Mouse (Mus musculus): Measurements from ENCODE around the gene Gm2244. TPM values are rescaled to one million over a fixed set of nuclear protein-coding genes. Genes with fewer than 3 reads are reported as not detected.
"Not testable (repeated sequence)": the region's sequence is repeated elsewhere in the genome, so short reads cannot be mapped to it uniquely, and the experiment has no call there.

Gm2244 gene
- polyA plus RNA-seq (2012) = 0.06 TPM in 1 of 2 replicates, not detected in the other

DNA sequence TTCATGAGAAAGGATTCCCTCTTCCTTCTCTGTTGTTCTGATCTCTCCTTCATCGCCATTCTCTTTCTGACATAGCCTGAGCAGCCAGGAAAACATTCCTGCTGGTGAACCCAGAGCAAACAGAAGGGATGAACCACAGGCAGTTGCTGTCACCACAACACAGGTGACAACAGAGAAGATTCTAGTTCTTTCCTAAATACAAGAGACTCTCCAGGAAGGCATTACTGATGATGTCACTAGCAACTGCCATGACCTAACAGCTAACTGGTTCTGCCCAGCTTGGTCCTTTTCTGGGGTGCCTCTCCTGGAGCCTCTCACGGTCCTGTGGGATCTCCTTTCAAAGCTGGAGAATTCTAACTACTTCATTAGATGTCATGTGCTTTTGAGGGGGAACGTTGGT is at the start of gene Gm2244:
Gene Gm2244 (minus strand): TSS at position 101 of the 400 bp plus-strand sequence.
- H3K9me3 ChIP-seq (ENCODE audit: control insufficient read depth, low read length); H3K4me3 ChIP-seq (replicated peaks); H3K36me3 ChIP-seq (ENCODE audit: control insufficient read depth); H3K4me1 ChIP-seq (ENCODE audit: control insufficient read depth); H3K27me3 ChIP-seq (ENCODE audit: control insufficient read depth): not testable (repeated sequence)

DNA sequence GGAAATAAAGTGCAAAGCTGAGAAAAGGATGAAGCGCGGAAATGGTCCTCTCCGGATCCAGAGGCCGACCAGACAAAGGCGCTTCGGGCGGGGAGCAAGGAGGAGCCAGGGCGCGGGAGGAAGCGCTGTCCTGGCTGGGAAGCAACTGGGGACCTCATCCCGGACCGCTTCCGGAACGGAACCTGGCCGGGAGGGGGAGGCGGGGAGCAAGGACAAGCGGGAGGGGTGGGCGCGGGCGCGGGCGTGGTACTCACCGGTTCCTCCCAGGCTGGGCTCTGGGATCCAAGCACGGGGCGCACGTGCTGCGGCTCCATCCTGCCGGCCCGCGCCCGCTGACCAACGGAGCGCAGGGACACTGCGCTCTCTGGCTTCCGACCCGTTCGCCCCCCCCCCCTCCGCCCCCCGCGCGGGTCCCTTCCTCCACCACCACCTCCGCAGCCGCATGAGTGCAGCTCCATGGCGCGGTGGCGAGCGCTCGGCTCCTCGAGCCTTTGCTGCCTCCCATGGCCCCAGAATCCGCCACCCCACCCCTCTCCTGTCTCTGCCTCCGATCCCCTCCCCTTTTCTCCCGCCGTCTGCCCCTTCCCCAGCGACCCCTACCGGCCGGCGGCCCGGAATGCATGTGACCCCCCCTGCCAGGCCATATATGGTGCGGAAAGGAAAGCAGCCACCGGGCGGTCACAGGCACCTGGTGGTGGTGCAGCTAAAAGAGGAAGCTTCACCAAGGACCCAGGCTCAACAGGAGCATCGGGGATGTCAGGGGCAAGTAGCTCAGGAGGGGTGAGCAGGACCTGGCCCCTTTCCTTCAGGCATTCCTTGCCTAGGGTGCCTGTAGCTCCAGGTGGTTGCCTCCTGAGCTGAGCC is 35.3 kb upstream of the Gm2244 start, which contains the start of gene Gm2237:
Gene Gm2237 (minus strand): TSS at position 332 of the 864 bp plus-strand sequence.
- not testable (repeated sequence) for H3K36me3 ChIP-seq (ENCODE audit: control insufficient read depth); H3K27me3 ChIP-seq (ENCODE audit: control insufficient read depth); H3K9me3 ChIP-seq (ENCODE audit: control insufficient read depth, low read length); H3K4me1 ChIP-seq (ENCODE audit: control insufficient read depth); H3K4me3 ChIP-seq (replicated peaks)

Other genes starting within 250 kb of the Gm2244 start
- 3.8 and 6.0 TPM in 2 replicates for gene Gm21738, start 131.0 kb downstream of the Gm2244 start, polyA plus RNA-seq (2012)
- not detected in 2 replicates for gene Gm2237, start 35.2 kb upstream of the Gm2244 start, polyA plus RNA-seq (2012)
- not detected in 2 replicates for gene Gm5458, start 52.6 kb upstream of the Gm2244 start, polyA plus RNA-seq (2012)
- 0.05 and 0.07 TPM in 2 replicates for gene Nid2, start 201.3 kb upstream of the Gm2244 start, polyA plus RNA-seq (2012)